ENCODE assay signal across 8 mouse cellular contexts in the genomic region with DNA sequence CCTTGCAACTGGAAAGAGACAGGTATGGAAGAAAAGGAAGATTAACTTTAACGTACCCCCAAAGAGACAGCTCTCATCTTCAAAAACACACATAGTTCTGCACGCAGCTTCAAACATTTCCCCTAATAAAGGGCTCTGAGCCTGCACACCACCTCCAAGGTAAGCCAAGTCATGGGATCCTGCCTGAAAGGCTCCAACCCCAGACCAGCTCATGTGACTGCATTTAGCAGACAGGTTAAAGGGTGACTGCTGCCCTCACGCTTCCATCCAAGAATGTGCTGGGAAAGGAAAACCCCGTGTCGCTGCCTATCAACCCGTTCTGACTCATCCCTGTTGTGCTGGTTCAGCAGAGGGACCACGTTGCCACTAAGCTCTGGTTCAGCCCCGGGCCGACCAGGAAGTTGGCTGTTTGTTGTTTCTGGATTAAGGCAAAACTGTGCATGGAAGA. TPM values are rescaled to one million over a fixed set of nuclear protein-coding genes. Genes with fewer than 3 reads are reported as not detected.
DNase-seq lines count a peak whose midpoint lies in the region; ATAC-seq and TF ChIP-seq lines count a peak whose summit lies in the region.

No protein-coding gene starts in this region.

- peaks cover 33% of the 10 kb centered on the region for H3K4me1 ChIP-seq in testis, adult 2 months (ENCODE audit: control insufficient read depth, insufficient read depth, low read length)
- H3K4me1 ChIP-seq in hindbrain, postnatal 0 days (ENCODE audit: insufficient read depth, low read length) = peaks cover 31% of the 10 kb centered on the region
- H3K4me1 ChIP-seq in limb, embryonic 14.5 days (ENCODE audit: control insufficient read depth, insufficient read depth, low read length) = peaks cover 45% of the 10 kb centered on the region
- peaks cover 23% of the 10 kb centered on the region for H3K4me1 ChIP-seq in midbrain, postnatal 0 days (ENCODE audit: insufficient read depth, low read length)

- 1% methylated on average over 9 of the region's 9 CpGs for WGBS in hindbrain, postnatal 0 days
- 0% methylated on average over 9 of the region's 9 CpGs for WGBS in limb, embryonic 14.5 days
- whole genome bisulfite sequencing in midbrain, postnatal 0 days = under 1% methylated on average over 9 of the region's 9 CpGs

- no peak for TF ChIP-seq CTCF in testis, adult 2 months (IDR thresholded peaks at IDR 0.05; ENCODE audit: control insufficient read depth, insufficient read depth, insufficient replicate concordance, low read depth, low read length)
- no peak for TF ChIP-seq CTCF in gastrocnemius, adult 2 months (IDR thresholded peaks at IDR 0.05)
- TF ChIP-seq CTCF in hindbrain, postnatal 0 days (IDR thresholded peaks at IDR 0.05; ENCODE audit: low read depth) = no peak
- TF ChIP-seq CTCF in midbrain, postnatal 0 days (IDR thresholded peaks at IDR 0.05) = peak; percentile 29; the same call in 1 of the 2 replicates

- TF ChIP-seq POLR2A in testis, adult 2 months (IDR thresholded peaks at IDR 0.05; ENCODE audit: control insufficient read depth, low read depth, low read length) = no peak; the same call in 1 of the 2 replicates
- no peak for TF ChIP-seq POLR2A in limb, embryonic 14.5 days (IDR thresholded peaks at IDR 0.05; ENCODE audit: borderline replicate concordance, extremely low read depth, insufficient read depth, insufficient read length)

- ATAC-seq in hindbrain, postnatal 0 days = no peak
- no peak for ATAC-seq in limb, embryonic 14.5 days (ENCODE audit: low FRiP score, low read depth)
- ATAC-seq in midbrain, postnatal 0 days (ENCODE audit: low FRiP score) = no peak

- no peak for DNase-seq in testis, postnatal 10 days (ENCODE audit: low spot score)
- peak; percentile 66 for DNase-seq in cerebellum, adult 11-12 months
- DNase-seq in gastrocnemius, adult 2 months = peak; percentile 84
- DNase-seq in hindbrain, postnatal 0 days (ENCODE audit: low spot score) = peak; percentile 61
- DNase-seq in limb, embryonic 14.5 days (ENCODE audit: low spot score) = no peak
- DNase-seq in midbrain, postnatal 0 days (ENCODE audit: low spot score) = peak; percentile 62
- DNase-seq in urinary bladder, postnatal 36 days (ENCODE audit: low spot score in 2 of 2) = peak; percentile 64 to 69

- no peaks in the 10 kb centered on the region for H3K36me3 ChIP-seq in testis, adult 2 months (ENCODE audit: control insufficient read depth, insufficient read depth, low read length)
- H3K36me3 ChIP-seq in hindbrain, postnatal 0 days (ENCODE audit: insufficient read depth, low read length) = peaks cover 5% of the 10 kb centered on the region
- H3K36me3 ChIP-seq in limb, embryonic 14.5 days (ENCODE audit: control insufficient read depth, insufficient read depth, low read length) = peaks cover 38% of the 10 kb centered on the region
- H3K36me3 ChIP-seq in midbrain, postnatal 0 days (ENCODE audit: insufficient read depth, low read length) = peaks cover 9% of the 10 kb centered on the region; the same call in 1 of the 2 replicates

- peak overlapping the region; percentile 99 for H3K4me2 ChIP-seq in hindbrain, postnatal 0 days (ENCODE audit: low read depth, low read length)
- peak overlapping the region; percentile 96 for H3K4me2 ChIP-seq in limb, embryonic 14.5 days (replicated peaks; ENCODE audit: low read depth, low read length, severe bottlenecking)
- peak overlapping the region; percentile 96 for H3K4me2 ChIP-seq in midbrain, postnatal 0 days (ENCODE audit: low read depth, low read length, poor library complexity, severe bottlenecking)

- intact Hi-C loops in gastrocnemius, adult 2 months (cut with DNase I) = loop anchor here (1.0 to 5.0 kb wide), 4 partner anchors 75 to 215 kb away; no protein-coding TSS in a partner anchor

- H3K9me3 ChIP-seq in hindbrain, postnatal 0 days (ENCODE audit: low read length) = no peaks in the 10 kb centered on the region
- H3K9me3 ChIP-seq in limb, embryonic 14.5 days (ENCODE audit: control insufficient read depth, low read length) = no peaks in the 10 kb centered on the region
- H3K9me3 ChIP-seq in midbrain, postnatal 0 days (ENCODE audit: low read length) = no peaks in the 10 kb centered on the region

- peak overlapping the region; percentile 99 for H3K9ac ChIP-seq in hindbrain, postnatal 0 days (replicated peaks; ENCODE audit: low read length)
- H3K9ac ChIP-seq in limb, embryonic 14.5 days (ENCODE audit: low read depth, low read length, severe bottlenecking) = peak overlapping the region; percentile 100
- peak overlapping the region; percentile 98 for H3K9ac ChIP-seq in midbrain, postnatal 0 days (replicated peaks; ENCODE audit: low read length, poor library complexity, severe bottlenecking)

- peak overlapping the region; percentile 83 for H3K4me3 ChIP-seq in testis, adult 2 months (ENCODE audit: control insufficient read depth, low read depth, low read length)
- H3K4me3 ChIP-seq in gastrocnemius, adult 2 months = peak overlapping the region; percentile 99
- peak overlapping the region; percentile 98 for H3K4me3 ChIP-seq in hindbrain, postnatal 0 days (ENCODE audit: low read length)
- H3K4me3 ChIP-seq in limb, embryonic 14.5 days (replicated peaks; ENCODE audit: low read length) = peak overlapping the region; percentile 99
- H3K4me3 ChIP-seq in midbrain, postnatal 0 days (ENCODE audit: low read depth, low read length) = peak overlapping the region; percentile 99

- H3K27ac ChIP-seq in testis, adult 2 months (ENCODE audit: control insufficient read depth, insufficient read depth, low read depth, low read length) = peak overlapping the region; percentile 84
- peak overlapping the region; percentile 100 for H3K27ac ChIP-seq in gastrocnemius, adult 2 months
- H3K27ac ChIP-seq in hindbrain, postnatal 0 days = peak overlapping the region; percentile 100
- peak overlapping the region; percentile 99 for H3K27ac ChIP-seq in limb, embryonic 14.5 days (replicated peaks; ENCODE audit: low read depth, low read length)
- H3K27ac ChIP-seq in midbrain, postnatal 0 days (ENCODE audit: low read depth, low read length) = peak overlapping the region; percentile 99

- no peaks in the 10 kb centered on the region for H3K27me3 ChIP-seq in testis, adult 2 months (ENCODE audit: control insufficient read depth, insufficient read depth, low read length)
- no peaks in the 10 kb centered on the region for H3K27me3 ChIP-seq in hindbrain, postnatal 0 days (ENCODE audit: insufficient read depth, low read length)
- no peaks in the 10 kb centered on the region for H3K27me3 ChIP-seq in limb, embryonic 14.5 days (ENCODE audit: control insufficient read depth, insufficient read depth, low read length)
- no peaks in the 10 kb centered on the region for H3K27me3 ChIP-seq in midbrain, postnatal 0 days (ENCODE audit: insufficient read depth, low read length)

RNA-seq across cellular contexts. Expression of gene Irf2bp2, which starts 1.9 kb away (rescaled TPM):
- polyA plus RNA-seq in testis, adult 2 months (2012; rRNA removed) = 3.3 and 3.8 TPM in 2 replicates
- 10 to 100 TPM; 28.6 to 81.6 TPM for total RNA-seq in gastrocnemius, adult 2 months (2021)
- total RNA-seq in hindbrain, postnatal 0 days (2014; rRNA removed) = 91.5 and 99.1 TPM in 2 replicates
- polyA plus RNA-seq in hindbrain, postnatal 0 days (2015; fragmentation: Nextera tagmentation; extraction: Ambion mirVana) = 10.2 and 11.4 TPM in 2 replicates
- 44.5 and 58.6 TPM in 2 replicates for polyA plus RNA-seq in limb, embryonic 14.5 days (2012; rRNA removed)
- 10.0 and 10.1 TPM in 2 replicates for polyA plus RNA-seq in limb, embryonic 14.5 days (2014; fragmentation: Nextera tagmentation; extraction: Ambion mirVana)
- 81.3 and 88.2 TPM in 2 replicates for total RNA-seq in midbrain, postnatal 0 days (2014; rRNA removed)
- polyA plus RNA-seq in midbrain, postnatal 0 days (2015; fragmentation: Nextera tagmentation; extraction: Ambion mirVana) = 8.0 and 9.2 TPM in 2 replicates

Comparison
In these comparisons a context has a peak if more than half of its experiments do, and no peak if none do; other contexts are left out.
1. DNase-seq: peak in cerebellum, adult 11-12 months (single experiment), gastrocnemius, adult 2 months (single experiment), hindbrain, postnatal 0 days (single experiment), midbrain, postnatal 0 days (single experiment) and urinary bladder, postnatal 36 days (2 of 2); none in testis, postnatal 10 days (single experiment) and limb, embryonic 14.5 days (single experiment).
2. Peak in every context shown above with its lines, with median percentiles within 50 percentile points of each other: H3K27ac ChIP-seq, H3K4me3 ChIP-seq, H3K4me2 ChIP-seq and H3K9ac ChIP-seq.